Mouse (Mus musculus) cortical plate, adult 2 months (tissue): Measurements from ENCODE around the gene Gm49359.
"Not testable (repeated sequence)": the region's sequence is repeated elsewhere in the genome, so short reads cannot be mapped to it uniquely, and the experiment has no call there.

Experiments
- CTCF ChIP-seq: fragments of 200-500 bp; IDR thresholded peaks from 2 replicates; pipeline ENCODE4 v1.5.1; 2011; ENCODE audit warnings: mild to moderate bottlenecking, control low read depth, low read length; ENCODE audit not compliant: insufficient read depth; ENCODE audit errors: extremely low read depth
- POLR2A ChIP-seq: fragments of 200-500 bp; IDR thresholded peaks from 2 replicates; pipeline ENCODE4 v1.6.1; 2011; ENCODE audit warnings: mild to moderate bottlenecking, low read length, control low read depth; ENCODE audit not compliant: insufficient read depth; ENCODE audit errors: extremely low read depth

DNA sequence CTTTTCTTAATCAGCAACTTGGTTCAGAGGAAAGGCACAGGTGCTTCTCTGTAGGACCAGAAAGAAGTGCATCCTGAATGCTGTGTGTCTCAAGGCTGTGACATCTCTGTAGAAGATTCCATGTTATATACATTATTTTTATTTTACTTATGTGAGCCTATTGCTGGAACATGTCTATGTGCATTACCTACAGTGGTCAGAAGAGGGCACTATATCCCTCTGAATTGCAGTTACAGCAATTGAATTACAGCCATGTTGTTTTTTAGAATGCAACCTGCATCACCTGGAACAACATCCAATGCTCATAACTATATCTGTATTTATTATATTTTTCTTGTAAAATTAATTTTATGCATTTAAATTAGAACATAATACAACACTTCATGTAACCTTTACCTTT is 3.3 kb upstream of the Gm49359 start:
- not testable (repeated sequence) for TF ChIP-seq POLR2A, CTCF
